Mouse (Mus musculus) left cerebral cortex, postnatal 14 days (tissue): Measurements from ENCODE around the gene Evx2. TPM values are rescaled to one million over a fixed set of nuclear protein-coding genes. Genes with fewer than 3 reads are reported as not detected.

Experiments used
- DNase-seq, 2 experiments: peaks; one replicate each; pipeline ENCODE4 v3.0.0; 2021 to 2022; ENCODE audit warnings: low spot score in 2 of 2, mixed read lengths in 1 of 2
- intact Hi-C: fragments of 180-260 bp; cut with DNase I; formaldehyde crosslinking; loops from one replicate; pipeline ENCODE4 v1.15.1; 2025
- total RNA-seq, 2 experiments: library from RNA; stranded (reverse); gene quantifications; 2 replicates each; pipeline ENCODE4 v1.2.3; 2021

Evx2 gene
- total RNA-seq, 2 experiments from 2014 or later, result not detected

DNA sequence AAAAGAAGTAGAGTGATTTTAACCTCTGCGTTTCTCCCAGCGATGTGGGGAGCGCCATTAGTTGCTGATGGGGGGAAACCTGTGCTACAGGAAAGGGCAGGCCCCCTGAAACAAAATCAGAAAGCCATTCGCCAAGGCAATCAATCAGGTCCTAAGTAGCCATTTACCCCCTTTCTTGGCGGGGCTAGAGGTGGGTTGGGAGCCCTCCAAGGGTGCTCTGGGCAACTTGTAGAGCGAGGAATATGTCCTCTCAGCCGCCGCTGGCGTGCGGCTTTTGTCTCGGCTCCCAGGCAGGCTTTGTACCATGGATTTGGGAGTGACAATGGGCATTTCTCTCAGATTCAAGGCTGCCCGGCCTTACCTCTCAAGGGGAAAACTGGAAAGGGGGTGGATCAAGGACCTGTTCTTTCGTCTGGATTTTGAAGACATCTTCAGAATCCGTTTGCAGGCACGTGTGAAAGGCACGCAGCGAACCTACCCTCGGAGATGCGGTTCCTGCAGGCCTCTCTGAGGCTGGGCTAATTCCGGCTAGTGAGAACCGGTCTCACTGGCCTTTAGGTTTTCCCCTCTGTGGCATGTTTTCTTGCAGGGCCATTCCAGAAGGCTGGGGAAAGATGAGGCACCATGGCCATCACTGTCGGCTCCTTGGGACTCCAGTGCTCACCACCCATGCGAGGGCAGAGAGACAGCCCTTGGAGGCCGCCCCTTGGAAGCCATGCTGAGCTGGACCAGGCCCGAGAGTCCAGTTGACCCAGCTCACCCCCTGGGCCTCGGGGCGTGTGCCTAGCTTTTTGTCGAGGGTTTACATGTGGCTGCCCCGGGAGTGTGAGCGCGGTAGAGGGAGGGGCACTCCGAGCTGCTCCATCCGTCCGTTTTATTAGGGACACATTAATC lies 37.3 kb upstream of the Evx2 start:
- intact Hi-C loops, result loop anchor here (5.0 kb wide), 1 partner anchor 39 kb away; the partner anchor contains the start of gene Evx2
- no peak for DNase-seq

GRCm38 (mm10) chr2:74695813-74696430 lies 36.6 kb upstream of the Evx2 start:
- intact Hi-C loops, result loop anchor here (5.0 kb wide), 1 partner anchor 39 kb away; the partner anchor contains the start of gene Evx2

DNA sequence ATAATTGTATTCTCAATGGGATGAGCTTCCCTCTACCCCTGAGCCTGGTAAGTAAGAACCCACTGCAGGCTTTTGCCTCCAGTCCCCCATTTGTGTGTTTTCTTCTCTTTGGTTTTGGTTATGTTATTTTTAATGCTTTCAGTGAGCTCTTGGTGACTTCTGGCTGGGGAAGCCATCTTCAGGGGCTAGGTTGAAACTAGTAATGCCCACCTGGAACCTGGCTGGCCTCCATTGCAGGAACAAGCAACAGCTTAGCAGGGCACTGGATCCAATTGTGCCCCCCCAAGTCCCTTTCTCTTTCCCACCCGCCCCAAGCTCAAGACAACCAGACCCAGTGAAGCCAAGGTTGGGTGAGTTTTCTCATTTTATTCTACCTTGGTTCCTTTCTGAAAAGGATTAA lies 36.0 kb upstream of the Evx2 start:
- intact Hi-C loops, result loop anchor here (5.0 kb wide), 1 partner anchor 38 kb away; the partner anchor contains the start of gene Evx2
- no peak for DNase-seq

More at GRCm38 (mm10) chr2:74695813-74696430, 36.6 kb upstream of the Evx2 start:
- DNase-seq, result no peak

DNA sequence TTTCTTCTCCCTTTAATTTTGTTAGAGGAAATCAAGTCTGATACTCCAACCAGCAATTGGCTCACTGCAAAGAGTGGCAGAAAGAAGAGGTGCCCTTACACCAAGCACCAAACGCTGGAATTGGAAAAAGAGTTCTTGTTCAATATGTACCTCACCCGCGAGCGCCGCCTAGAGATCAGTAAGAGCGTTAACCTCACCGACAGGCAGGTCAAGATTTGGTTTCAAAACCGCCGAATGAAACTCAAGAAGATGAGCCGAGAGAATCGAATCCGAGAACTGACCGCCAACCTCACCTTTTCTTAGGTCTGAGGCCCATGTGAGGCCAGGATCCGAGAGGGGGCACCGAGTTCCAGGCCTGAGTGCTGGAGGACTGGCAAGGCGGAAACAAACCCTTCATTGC lies 34.7 kb upstream of the Evx2 start:
- no peak for DNase-seq
- intact Hi-C loops, result no loop called here

GRCm38 (mm10) chr2:74693432-74693827 lies 34.1 kb upstream of the Evx2 start:
- intact Hi-C loops, result no loop called here
- no peak for DNase-seq

GRCm38 (mm10) chr2:74692808-74693431 lies 33.6 kb upstream of the Evx2 start:
- DNase-seq, result no peak
- intact Hi-C loops, result no loop called here

DNA sequence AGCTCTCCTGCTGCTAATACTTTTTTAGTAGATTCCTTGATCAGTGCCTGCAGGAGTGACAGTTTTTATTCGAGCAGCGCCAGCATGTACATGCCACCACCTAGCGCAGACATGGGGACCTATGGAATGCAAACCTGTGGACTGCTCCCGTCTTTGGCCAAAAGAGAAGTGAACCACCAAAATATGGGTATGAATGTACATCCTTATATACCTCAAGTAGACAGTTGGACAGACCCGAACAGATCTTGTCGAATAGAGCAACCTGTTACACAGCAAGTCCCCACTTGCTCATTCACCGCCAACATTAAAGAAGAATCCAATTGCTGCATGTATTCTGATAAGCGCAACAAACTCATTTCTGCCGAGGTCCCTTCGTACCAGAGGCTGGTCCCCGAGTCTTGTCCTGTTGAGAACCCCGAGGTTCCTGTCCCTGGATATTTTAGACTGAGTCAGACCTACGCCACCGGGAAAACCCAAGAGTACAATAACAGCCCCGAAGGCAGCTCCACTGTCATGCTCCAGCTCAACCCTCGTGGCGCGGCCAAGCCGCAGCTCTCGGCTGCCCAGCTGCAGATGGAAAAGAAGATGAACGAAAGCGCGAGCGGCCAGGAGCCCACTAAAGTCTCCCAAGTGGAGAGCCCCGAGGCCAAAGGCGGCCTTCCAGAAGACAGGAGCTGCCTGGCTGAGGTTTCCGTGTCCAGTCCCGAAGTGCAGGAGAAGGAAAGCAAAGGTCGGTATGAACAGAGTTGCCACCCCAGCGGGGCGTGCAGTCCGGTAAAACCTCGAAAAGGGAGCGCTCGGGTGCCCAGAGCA lies 32.8 kb upstream of the Evx2 start:
- intact Hi-C loops, result no loop called here
- no peak for DNase-seq

DNA sequence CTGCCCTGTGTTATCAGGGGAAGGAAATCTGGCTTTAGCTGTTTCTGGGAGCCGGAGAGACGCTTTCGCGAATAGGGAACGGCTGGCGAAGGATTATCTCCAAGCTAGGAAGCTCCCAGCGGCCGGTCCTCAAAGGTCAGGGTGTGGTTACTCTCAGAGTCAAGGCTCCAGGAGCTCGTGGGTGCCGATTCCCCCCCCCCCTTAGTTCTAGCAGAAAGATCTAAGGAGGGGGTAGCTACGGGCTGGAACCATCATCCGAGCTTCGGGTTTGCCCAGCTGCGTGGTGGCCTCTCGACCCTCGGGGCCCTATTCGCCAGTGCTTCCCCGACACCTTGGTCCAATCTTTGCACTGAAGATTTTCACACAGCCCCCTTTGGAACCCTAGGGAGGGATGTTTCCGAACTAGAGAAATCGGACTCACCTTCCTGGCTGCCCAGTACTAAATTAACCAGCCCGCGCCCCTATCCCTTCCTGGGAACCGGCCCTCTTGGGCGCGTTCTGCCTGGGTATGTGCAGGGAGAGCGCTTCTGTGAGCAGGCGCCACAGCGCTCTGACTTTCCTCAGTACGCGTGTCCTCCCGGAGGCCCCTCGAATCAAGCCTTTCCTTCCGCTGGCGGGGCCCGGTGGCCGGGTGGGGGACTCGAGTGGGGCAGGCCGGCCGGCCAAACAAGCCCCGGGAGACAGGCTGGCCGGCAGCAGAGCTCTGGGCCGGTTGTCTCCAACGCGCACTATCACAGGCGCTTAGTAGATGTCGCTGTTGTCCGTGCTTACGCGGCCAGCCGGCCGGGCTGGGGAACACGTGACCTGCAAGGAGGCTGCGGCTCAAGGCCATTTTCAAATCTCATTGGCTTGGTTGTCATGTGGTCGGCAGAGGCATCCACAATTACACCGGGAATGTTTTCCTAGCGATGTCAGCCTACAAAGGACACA lies 31.9 kb upstream of the Evx2 start, which contains the start of gene Hoxd10:
Gene Hoxd10 (plus strand): TSS at position 903 of the 930 bp plus-strand sequence.
- DNase-seq, result no peak
- intact Hi-C loops, result no loop called here

DNA sequence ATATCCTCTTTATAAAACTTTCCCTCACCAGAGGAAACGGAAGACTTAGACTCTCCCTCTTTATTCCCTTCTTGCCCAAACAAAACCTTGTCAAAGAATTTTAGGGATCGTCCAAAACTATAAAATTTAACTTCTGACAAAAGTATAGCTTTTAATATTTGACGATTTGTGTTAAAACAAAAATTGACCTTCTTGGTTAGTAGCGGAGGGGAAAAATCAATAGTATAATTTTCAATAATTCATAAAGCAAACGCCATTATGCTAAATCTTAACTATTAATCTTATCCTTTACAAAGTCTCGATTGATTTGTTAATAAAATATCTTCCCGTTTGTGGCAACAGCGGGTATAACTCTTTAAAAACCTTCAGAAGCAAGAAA lies 31.0 kb upstream of the Evx2 start:
- no peak for DNase-seq
- intact Hi-C loops, result no loop called here

- DNase-seq, result no peak
- intact Hi-C loops, result no loop called here
Observed at GRCm38 (mm10) chr2:74689574-74690337, 30.4 kb upstream of the Evx2 start.

DNA sequence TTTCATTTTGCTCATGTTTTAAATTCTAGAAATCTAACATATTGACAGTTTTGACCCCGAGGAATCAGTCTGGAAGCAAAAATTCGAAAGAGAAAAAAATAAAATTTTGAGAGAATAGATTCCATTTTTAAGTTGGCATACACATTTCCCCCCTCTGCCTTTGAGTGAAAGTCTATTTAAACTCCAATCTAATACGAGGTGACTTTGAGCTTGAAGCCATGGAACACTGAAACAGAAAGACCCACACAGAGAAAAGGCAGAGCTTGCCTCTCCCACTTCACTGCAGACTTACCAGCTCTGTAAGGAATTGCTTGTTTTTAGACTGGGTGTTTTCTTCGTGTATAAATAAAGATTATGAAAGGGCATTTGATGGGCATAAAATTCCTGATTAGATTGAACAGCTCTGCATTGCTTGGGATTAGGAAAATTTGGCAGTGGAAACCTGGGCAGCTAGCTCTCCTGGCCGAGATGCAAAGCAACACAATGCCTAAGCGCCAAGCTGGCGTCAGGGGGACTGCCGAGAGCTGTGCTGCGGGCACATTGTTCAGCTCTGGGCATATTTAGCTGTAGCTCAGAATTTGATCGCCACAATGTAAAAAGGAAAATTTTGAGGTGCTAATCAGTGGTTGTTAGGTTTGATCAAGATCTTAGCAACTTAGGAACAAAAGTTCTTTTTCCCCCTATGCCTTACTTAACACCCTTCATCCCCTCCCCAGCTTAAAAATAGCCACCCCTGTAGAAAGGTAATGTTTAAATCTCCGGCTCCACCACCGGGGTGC lies 29.6 kb upstream of the Evx2 start:
- intact Hi-C loops, result no loop called here
- no peak for DNase-seq

DNA sequence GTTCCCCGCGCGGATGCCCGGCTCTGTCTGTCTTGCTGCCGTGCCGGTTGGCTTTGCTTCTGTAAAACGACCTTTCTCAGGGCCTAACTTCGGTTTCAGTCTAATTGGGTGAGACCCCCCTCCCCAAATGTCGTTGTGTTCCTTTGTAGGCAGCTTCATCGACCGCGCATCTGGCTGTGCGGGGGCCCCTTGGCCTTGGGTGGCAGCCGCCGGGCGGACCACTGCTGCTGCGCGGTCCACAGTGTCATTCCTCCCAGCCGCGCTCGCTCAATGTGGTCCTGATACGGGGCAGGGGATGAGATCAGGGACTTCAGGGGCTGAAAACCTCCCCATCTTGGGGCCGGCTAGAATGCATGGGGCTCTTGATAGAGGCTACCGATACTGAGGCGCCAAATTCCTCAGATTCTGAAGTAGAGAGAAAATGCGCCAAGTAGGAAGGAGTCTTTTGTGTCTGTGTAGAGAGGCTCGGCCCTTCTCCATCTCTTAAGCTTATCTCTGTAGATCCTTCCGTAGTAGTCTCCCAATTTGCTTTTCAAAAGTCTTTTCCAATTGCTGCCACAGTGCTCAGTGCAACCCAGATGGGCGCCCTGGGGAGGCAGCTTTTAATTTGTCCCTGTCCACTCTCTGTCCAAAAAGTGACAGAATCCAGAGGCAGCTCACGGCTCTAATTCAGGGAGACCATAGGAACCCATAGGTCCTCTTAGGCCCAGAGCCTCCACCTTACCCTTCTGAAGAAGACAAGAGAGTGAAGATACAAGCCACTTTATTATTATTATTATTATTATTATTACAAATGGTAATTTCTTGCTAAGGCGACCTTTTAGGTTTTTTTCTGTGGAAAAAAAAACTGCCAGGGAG lies 28.6 kb upstream of the Evx2 start:
- intact Hi-C loops, result no loop called here
- no peak for DNase-seq

- intact Hi-C loops, result no loop called here
- no peak for DNase-seq
Observed at GRCm38 (mm10) chr2:74686988-74687697, 27.8 kb upstream of the Evx2 start.

DNA sequence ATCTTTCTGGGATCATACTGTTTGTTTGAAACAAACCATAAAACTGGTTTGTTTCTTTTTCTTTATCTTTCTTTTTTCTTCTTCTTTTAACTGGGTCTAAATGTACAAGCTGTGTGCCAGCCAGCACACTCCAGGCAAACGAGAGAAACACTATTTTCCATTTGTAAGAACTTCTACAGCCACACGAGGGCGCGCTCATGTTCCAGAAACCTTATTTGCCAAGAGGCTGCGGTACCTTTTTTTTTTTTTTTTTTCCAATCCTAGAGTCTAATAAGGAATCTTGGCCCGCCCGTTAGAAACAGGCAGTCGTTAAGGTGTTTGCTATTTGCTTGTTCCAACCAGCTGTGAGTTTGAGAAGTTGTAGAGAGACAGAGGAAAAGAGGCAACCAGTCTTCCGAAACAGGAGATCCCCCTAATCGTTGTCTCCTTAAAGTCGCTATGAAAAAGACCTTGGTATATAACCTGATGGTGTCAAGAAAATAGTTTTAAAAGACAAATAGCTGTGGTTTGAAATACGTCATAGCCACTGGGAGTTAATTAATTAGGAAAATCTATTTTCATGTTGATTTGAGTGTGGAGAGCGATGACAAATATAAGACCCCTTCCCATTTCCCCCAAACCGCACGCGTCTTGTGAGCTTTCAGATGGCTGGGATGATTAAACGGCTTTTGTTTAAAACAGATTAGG lies 27.1 kb upstream of the Evx2 start:
- intact Hi-C loops, result no loop called here
- DNase-seq, result peak; percentile 41 to 63

DNA sequence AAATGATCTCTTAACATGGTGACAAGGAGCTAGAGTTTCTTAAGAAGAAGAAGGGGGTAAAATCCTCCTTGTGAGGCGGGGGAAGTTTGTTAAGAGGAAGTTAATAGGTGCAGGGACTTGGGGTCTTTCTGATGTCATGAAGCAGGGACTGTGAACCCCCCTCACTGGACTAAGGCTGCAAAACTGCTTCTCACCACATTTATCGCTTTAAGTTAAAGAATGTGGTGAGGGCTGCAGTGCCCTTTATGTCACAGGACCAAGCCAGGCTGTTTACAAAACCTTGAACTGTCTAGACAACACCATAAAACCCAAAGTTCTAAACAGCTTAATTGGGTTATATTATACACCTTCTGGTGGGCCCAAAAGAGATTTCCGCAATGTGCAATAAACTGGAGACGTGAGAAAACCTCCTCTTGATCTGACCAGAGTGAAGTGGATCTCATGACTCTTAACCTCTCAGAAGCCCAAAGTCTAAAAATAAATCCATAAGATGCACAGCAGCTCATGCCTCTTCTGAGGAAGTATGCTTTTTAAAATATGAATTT lies 25.8 kb upstream of the Evx2 start:
- intact Hi-C loops, result no loop called here
- DNase-seq, result no peak
